Mouse (Mus musculus) liver, postnatal 0 days (tissue): ENCODE measurements around the gene Krt88.

Experiments
- CTCF ChIP-seq: sonication (generic); IDR thresholded peaks from 2 replicates; pipeline ENCODE4 v1.5.1; 2016; ENCODE audit warnings: antibody characterized with exemption, low read depth
- EP300 ChIP-seq: IDR thresholded peaks from 2 replicates; pipeline ENCODE4 v1.6.1; 2016; ENCODE audit warnings: antibody characterized with exemption, low read depth, mild to moderate bottlenecking

GRCm38 (mm10) chr15:101472952-101473528, 25.5 kb downstream of the Krt88 start, which contains the start of gene Krt86:
- TF ChIP-seq CTCF, result no peak
- no peak for TF ChIP-seq EP300
